Mouse (Mus musculus) T-helper 2 cell (primary cell): ENCODE measurements around the gene Itga9.

Source experiments
- in situ Hi-C: fragments of 300-600 bp; cut with MboI, MseI; formaldehyde crosslinking; loops from one replicate; pipeline ENCODE4 v1.15.1; 2025; ENCODE audit warnings: high pct_unique_total_duplicates

Gene Itga9

GRCm38 (mm10) chr9:118768596-118768995, 162.1 kb downstream of the Itga9 start:
- in situ Hi-C loops: no loop called here

- in situ Hi-C loops: no loop called here
These were observed 163.9 kb downstream of the Itga9 start for GRCm38 (mm10) chr9:118770366-118770765.

GRCm38 (mm10) chr9:118774676-118775075, 168.2 kb downstream of the Itga9 start:
- in situ Hi-C loops: no loop called here

- in situ Hi-C loops: no loop called here
These were observed 170.5 kb downstream of the Itga9 start for GRCm38 (mm10) chr9:118776880-118777438.

GRCm38 (mm10) chr9:118778596-118778995, 172.1 kb downstream of the Itga9 start:
- in situ Hi-C loops: no loop called here

- in situ Hi-C loops: no loop called here
These were observed 178.1 kb downstream of the Itga9 start for GRCm38 (mm10) chr9:118784621-118785020.

GRCm38 (mm10) chr9:118785816-118786215, 179.3 kb downstream of the Itga9 start:
- in situ Hi-C loops: no loop called here

- in situ Hi-C loops: no loop called here
These were observed 182.4 kb downstream of the Itga9 start for GRCm38 (mm10) chr9:118788869-118789281.

- in situ Hi-C loops: no loop called here
These were observed 184.7 kb downstream of the Itga9 start for GRCm38 (mm10) chr9:118791231-118791630.

GRCm38 (mm10) chr9:118793151-118793785, 186.8 kb downstream of the Itga9 start:
- in situ Hi-C loops: no loop called here

- in situ Hi-C loops: no loop called here
These were observed 188.2 kb downstream of the Itga9 start for GRCm38 (mm10) chr9:118794668-118795067.

- in situ Hi-C loops: no loop called here
These were observed 188.8 kb downstream of the Itga9 start for GRCm38 (mm10) chr9:118795304-118795703.

GRCm38 (mm10) chr9:118799105-118799504, 192.6 kb downstream of the Itga9 start:
- in situ Hi-C loops: no loop called here

- in situ Hi-C loops: no loop called here
These were observed 194.9 kb downstream of the Itga9 start for GRCm38 (mm10) chr9:118801176-118801909.

- in situ Hi-C loops: no loop called here
These were observed 195.4 kb downstream of the Itga9 start for GRCm38 (mm10) chr9:118801910-118802287.

- in situ Hi-C loops: no loop called here
These were observed 195.9 kb downstream of the Itga9 start for GRCm38 (mm10) chr9:118802380-118802779.

- in situ Hi-C loops: no loop called here
These were observed 199.2 kb downstream of the Itga9 start for GRCm38 (mm10) chr9:118805740-118806139.

GRCm38 (mm10) chr9:118807669-118808068, 201.2 kb downstream of the Itga9 start:
- in situ Hi-C loops: no loop called here

- in situ Hi-C loops: no loop called here
These were observed 205.7 kb downstream of the Itga9 start for GRCm38 (mm10) chr9:118812221-118812620.

- in situ Hi-C loops: no loop called here
These were observed 207.0 kb downstream of the Itga9 start for GRCm38 (mm10) chr9:118813492-118813891.

- in situ Hi-C loops: no loop called here
These were observed 207.6 kb downstream of the Itga9 start for GRCm38 (mm10) chr9:118814056-118814455.

- in situ Hi-C loops: no loop called here
These were observed 208.0 kb downstream of the Itga9 start for GRCm38 (mm10) chr9:118814461-118814860.

GRCm38 (mm10) chr9:118815543-118815942, 209.1 kb downstream of the Itga9 start:
- in situ Hi-C loops: no loop called here
